Mouse (Mus musculus) right cerebral cortex, postnatal 10 days (tissue): ENCODE measurements around the gene Otulinl.
A peak's percentile ranks its signal among the peaks of the same experiment; 100 is the strongest.

Experiments
- DNase-seq, 2 experiments: peaks; one replicate each; pipeline ENCODE4 v3.0.0; 2021; ENCODE audit warnings: low spot score in 2 of 2

The Otulinl gene

GRCm38 (mm10) chr15:27657866-27658265 lies 23.5 kb downstream of the Otulinl start:
- DNase-seq = peak in 1 of 2 experiments; percentile 13

GRCm38 (mm10) chr15:27656626-27657025 lies 24.8 kb downstream of the Otulinl start:
- DNase-seq = no peak

GRCm38 (mm10) chr15:27655015-27655414 lies 26.4 kb downstream of the Otulinl start:
- DNase-seq = peak in 1 of 2 experiments; percentile 18

GRCm38 (mm10) chr15:27647686-27648085 lies 33.7 kb downstream of the Otulinl start:
- DNase-seq = no peak

GRCm38 (mm10) chr15:27646665-27647064 lies 34.7 kb downstream of the Otulinl start:
- DNase-seq = no peak

- DNase-seq = no peak
Measured at GRCm38 (mm10) chr15:27645250-27645649, 36.1 kb downstream of the Otulinl start.

GRCm38 (mm10) chr15:27642895-27643294 lies 38.5 kb downstream of the Otulinl start:
- DNase-seq = peak in 1 of 2 experiments; percentile 56

GRCm38 (mm10) chr15:27641171-27641570 lies 40.2 kb downstream of the Otulinl start:
- no peak for DNase-seq

GRCm38 (mm10) chr15:27633941-27634900 lies 47.2 kb downstream of the Otulinl start:
- DNase-seq = no peak

GRCm38 (mm10) chr15:27630601-27631383 lies 50.6 kb downstream of the Otulinl start, which contains the start of gene Otulin:
Gene Otulin, minus strand, starts transcription at chr15:27630693.
- DNase-seq = peak; percentile 98 to 99

- peak in 1 of 2 experiments; percentile 45 for DNase-seq
Measured at GRCm38 (mm10) chr15:27629800-27630600, 51.4 kb downstream of the Otulinl start.

GRCm38 (mm10) chr15:27629046-27629445 lies 52.3 kb downstream of the Otulinl start:
- no peak for DNase-seq

GRCm38 (mm10) chr15:27627794-27628193 lies 53.6 kb downstream of the Otulinl start:
- DNase-seq = no peak

GRCm38 (mm10) chr15:27626314-27626713 lies 55.1 kb downstream of the Otulinl start:
- DNase-seq = no peak

- DNase-seq = no peak
Measured at GRCm38 (mm10) chr15:27625890-27626255, 55.5 kb downstream of the Otulinl start.

- DNase-seq = no peak
Measured at GRCm38 (mm10) chr15:27625014-27625889, 56.1 kb downstream of the Otulinl start.

GRCm38 (mm10) chr15:27623286-27623685 lies 58.1 kb downstream of the Otulinl start:
- no peak for DNase-seq

- no peak for DNase-seq
Measured at GRCm38 (mm10) chr15:27620475-27621185, 60.7 kb downstream of the Otulinl start.

- no peak for DNase-seq
Measured at GRCm38 (mm10) chr15:27619683-27620082, 61.7 kb downstream of the Otulinl start.
